Mouse (Mus musculus) gastrocnemius, postnatal 10 days (tissue): ENCODE results near the gene Trpm3. TPM values are rescaled to one million over a fixed set of nuclear protein-coding genes. Genes with fewer than 3 reads are reported as not detected.

Experiments used
- DNase-seq: peaks from one replicate; pipeline ENCODE4 v3.0.0; 2021; ENCODE audit warnings: mixed read lengths
- long read RNA-seq, 2 experiments: library from polyadenylated mRNA; stranded (forward); transcript quantifications; one replicate each; pipeline ENCODE4 v2.0.0; 2021
- total RNA-seq, 2 experiments: library from RNA; stranded (reverse); gene quantifications; 2 replicates each; pipeline ENCODE4 v1.2.3; 2021

The Trpm3 gene
- 1 to 10 TPM; 2.3 to 3.7 TPM for total RNA-seq
- long read RNA-seq, experiment 1, partial matches to known transcripts = 0 of 1 reads
- long read RNA-seq, experiment 1, other reads (novel, unspliced or antisense) = 1 of 1 reads
- long read RNA-seq, experiment 2 = 0 reads

DNA sequence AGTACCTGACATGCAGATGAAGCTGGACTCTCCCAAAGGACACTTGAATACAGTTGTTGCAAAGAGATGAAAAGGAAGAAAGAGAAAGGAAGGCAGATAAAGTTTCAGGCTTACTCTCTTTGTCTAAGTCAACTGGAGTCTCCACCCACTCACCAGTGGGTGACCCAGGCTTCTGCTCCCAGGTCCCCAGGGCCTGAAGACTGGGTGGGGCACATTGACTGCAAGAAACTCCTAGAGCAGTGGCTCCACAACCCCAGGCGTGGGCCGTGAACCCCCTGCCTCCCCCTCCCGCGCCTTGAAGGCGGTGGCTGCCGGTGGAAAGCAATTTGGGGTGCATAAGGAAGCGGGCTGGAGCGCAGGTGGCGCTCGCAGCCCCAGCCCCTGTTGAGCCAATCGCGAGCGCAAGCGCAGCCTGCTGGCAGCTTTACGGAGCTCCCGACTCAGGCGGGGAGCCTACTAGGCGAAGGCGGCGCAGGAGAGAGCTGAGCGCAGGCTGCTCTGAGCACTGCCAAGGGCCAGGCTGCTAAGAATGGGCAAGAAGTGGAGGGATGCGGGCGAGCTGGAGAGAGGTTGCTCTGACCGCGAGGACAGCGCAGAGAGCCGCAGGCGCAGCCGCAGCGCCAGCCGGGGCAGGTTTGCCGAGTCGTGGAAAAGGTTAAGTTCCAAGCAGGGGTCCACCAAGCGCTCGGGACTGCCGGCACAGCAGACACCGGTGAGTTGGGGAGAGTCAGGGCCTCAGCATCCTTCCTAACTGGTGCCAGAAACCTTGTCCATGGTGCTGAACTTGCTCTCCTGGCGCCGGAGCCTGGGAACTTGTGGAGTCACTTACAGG is at the start of gene Trpm3:
TSS of gene Trpm3 (plus strand) at position 457 of the 832 bp plus-strand sequence.
- DNase-seq = peak; percentile 57

GRCm38 (mm10) chr19:22100582-22100981 is 38.3 kb upstream of the Trpm3 start:
- no peak for DNase-seq

- DNase-seq = no peak
These were observed 35.0 kb upstream of the Trpm3 start for GRCm38 (mm10) chr19:22103865-22104264.

DNA sequence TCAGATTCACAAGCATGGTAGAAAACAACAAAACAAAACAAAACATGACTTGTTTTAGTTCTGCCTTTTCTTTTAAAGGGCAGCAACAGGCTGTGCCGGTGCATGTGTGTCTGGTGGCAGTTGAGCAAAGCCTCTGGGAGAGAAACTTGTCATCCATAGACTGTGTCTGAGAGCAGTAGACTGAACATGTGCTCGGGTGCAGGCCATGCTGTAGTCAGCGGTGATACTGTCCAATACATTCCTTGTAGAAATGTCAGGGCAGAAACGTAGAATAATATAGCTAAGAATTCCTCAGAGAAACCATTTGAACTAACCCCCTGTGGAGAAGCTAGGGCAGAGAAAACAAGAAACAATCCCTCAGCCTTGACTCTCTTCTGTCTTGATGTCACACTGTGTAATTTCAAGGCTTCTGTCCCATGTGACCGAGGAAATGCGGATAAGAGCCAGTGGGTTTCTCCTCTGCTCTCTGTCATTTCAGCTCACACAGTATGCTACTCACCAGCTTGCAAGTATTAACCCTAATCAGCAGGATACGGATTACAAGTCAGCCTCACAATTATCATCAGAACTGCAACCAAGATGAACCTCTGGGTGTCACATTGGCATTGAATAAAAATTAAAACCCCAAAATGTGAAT is 33.9 kb upstream of the Trpm3 start:
- DNase-seq = no peak

- DNase-seq = no peak
These were observed 33.2 kb upstream of the Trpm3 start for GRCm38 (mm10) chr19:22105648-22106047.

- no peak for DNase-seq
These were observed 29.9 kb upstream of the Trpm3 start for GRCm38 (mm10) chr19:22108893-22109463.

GRCm38 (mm10) chr19:22120976-22121375 is 17.9 kb upstream of the Trpm3 start:
- no peak for DNase-seq

DNA sequence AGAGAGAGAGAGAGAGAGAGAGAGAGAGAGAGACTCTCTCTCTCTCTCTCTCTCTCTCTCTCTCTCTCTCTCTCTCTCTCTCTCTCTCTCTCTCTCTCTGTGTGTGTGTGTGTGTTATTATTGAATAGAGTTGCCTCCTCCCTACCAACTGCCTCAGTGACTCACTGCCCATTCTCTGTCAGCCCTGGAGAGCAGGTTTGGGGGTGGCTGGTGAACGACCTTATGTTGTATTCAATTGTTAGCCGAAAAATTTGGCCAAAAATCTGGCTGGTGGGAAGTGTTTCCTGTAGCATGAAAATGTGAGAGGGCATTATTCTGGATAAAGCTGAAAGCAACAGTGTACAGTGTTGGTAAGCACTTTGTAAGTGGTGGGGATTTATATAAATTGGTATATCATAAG is 17.2 kb upstream of the Trpm3 start:
- no peak for DNase-seq

GRCm38 (mm10) chr19:22132626-22133025 is 6.2 kb upstream of the Trpm3 start:
- no peak for DNase-seq

- no peak for DNase-seq
These were observed 39.7 kb downstream of the Trpm3 start for GRCm38 (mm10) chr19:22178549-22178948.

- no peak for DNase-seq
These were observed 40.2 kb downstream of the Trpm3 start for GRCm38 (mm10) chr19:22179017-22179416.

DNA sequence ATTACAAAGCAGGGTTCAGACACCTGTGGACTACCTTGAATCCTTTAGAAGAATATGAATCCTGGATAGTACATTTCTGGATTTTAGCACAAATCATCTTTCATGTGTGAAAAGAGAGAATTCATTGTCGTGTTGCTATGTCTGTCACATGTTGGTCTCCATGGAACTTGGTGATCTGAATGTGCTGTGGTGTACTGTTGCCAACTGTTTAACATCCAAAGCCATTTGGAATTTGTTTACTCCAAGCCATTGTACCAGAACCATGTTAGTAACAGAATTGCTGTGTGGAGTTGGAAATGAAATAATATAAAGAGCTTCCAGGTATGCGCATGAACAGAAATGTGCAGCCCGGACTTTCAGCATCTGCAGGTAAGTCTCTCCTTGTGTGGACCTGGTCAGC is 41.3 kb downstream of the Trpm3 start:
- DNase-seq = no peak

- DNase-seq = no peak
These were observed 50.9 kb downstream of the Trpm3 start for GRCm38 (mm10) chr19:22189716-22190115.

DNA sequence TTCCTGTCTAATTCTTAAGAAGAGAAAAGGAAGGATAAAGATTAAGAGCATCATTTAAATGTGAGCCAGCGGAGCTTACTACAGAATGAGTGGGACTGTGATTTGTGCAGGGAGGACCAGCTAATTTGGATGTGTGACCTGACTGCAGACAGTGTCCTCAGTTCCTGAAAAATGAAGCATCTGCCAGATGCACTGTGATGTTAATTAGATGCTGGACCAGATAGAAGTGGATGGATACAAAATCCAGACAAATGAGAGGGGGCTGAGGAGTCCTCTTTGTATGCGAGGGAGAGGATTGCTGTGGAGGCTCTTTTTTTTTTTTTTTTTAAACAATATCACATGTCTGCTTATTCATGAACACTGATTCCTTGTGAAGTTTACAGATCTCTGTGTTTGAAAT is 83.7 kb downstream of the Trpm3 start:
- DNase-seq = no peak

GRCm38 (mm10) chr19:22234187-22234586 is 95.3 kb downstream of the Trpm3 start:
- no peak for DNase-seq

- no peak for DNase-seq
These were observed 110.2 kb downstream of the Trpm3 start for GRCm38 (mm10) chr19:22249076-22249475.

- DNase-seq = no peak
These were observed 134.1 kb downstream of the Trpm3 start for GRCm38 (mm10) chr19:22272916-22273315.

DNA sequence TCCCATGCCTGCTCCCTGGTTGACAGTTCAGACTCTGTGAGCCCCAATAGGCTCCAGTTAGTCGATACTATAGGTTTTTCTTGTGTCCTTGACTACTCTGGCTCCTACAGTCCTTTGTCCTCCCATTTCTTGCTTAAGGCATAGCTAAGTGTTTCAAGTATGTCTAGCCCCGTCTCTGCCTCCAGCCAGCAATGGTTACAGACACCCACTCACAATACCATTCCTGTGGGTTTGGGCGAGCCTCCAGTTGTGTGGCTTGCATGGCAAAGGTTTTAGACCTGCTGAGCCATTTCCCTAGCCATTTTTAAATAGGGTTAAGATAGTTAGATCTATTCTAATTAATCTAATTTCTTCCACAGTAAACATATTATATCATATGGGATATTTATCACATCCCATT is 145.8 kb downstream of the Trpm3 start:
- DNase-seq = no peak

DNA sequence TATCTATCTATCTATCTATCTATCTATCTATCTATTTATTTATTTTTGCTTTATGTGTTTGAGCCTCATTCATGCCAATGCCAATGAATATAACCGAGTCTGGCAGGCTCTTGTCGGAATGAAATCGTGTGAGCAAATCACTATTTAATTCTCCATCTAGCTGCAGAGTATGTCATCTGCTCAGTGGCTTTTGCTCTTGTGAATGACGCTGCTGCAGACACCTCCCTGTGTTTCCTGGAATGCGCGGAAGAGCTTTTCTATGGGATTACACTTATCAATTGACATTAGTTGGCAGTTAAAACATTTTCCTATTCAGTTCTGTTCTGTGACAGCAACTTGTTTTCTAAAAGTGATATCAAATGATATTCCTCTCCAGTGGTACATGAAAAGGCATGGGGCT is 153.8 kb downstream of the Trpm3 start:
- no peak for DNase-seq

- DNase-seq = no peak
These were observed 162.1 kb downstream of the Trpm3 start for GRCm38 (mm10) chr19:22300906-22301305.

DNA sequence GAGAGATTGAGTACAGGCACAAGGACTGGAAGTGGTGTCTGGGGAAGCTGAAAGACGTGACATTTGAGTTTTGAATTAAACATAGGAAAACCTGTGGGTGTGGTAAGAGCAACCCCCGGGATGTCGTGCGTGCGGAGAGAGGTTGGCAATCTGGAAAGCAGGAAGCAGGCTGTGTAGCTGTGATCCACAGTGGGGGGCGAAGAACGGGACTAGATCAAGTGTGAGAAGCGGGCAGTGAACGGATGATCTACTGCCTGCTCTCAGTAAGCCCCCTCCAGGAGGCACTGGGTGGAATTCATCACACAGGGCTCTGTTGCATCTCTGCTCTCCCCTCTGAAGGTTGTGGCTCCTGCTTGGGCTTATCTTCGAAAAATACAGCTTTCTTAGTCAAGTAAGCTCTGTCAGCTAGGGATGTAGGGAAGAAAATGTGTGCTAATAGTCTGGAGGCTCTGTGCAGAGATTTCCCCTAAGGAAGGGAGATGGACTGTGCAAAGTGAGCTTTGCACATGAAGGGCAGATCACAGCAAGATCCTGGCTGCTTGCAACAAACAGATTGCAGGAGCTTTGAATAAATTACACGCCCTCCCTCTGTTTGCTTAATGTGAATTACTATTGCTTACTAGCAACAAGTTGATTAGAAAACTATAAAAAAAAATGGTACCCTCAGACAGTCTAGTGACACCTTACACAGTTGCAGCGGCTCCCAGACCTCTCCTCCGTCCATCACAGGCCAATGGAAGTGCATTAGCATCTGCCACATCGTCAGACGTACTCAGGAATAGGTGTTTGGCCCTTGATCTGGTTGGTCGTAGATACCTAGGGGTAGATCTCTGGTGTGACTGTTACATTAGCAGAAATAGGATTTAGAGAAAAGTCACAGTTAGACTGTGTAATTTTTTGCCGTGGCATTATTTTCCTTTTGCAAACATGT is 164.4 kb downstream of the Trpm3 start:
- no peak for DNase-seq
